Mouse (Mus musculus) intestine, embryonic 16.5 days (tissue): Measurements from ENCODE around the gene Endog. TPM values are rescaled to one million over a fixed set of nuclear protein-coding genes. Genes with fewer than 3 reads are reported as not detected.
"Not testable (repeated sequence)": the region's sequence is repeated elsewhere in the genome, so short reads cannot be mapped to it uniquely, and the experiment has no call there.

Source experiments
- ATAC-seq: fragments of 200-750 bp; cut with Nextera tagmentation; 2 replicates; pipeline ENCODE4 v1.8.0; 2017; ENCODE audit warnings: moderate TSS enrichment, moderate library complexity
- H3K27ac ChIP-seq: fragments of 300-500 bp; sonication (generic); 2 replicates; pipeline ENCODE4 v1.5.1; 2014; ENCODE audit warnings: mild to moderate bottlenecking, low read length
- H3K27me3 ChIP-seq: fragments of 300-500 bp; sonication (generic); replicated peaks from 2 replicates; pipeline ENCODE4 v1.6.1; 2014; ENCODE audit warnings: low read length, control low read depth, mixed read lengths; ENCODE audit not compliant: control insufficient read depth, insufficient read depth
- H3K36me3 ChIP-seq: fragments of 300-500 bp; sonication (generic); 2 replicates; pipeline ENCODE4 v1.6.1; 2014; ENCODE audit warnings: low read length, control low read depth; ENCODE audit not compliant: control insufficient read depth, insufficient read depth
- H3K4me1 ChIP-seq: fragments of 300-500 bp; sonication (generic); 2 replicates; pipeline ENCODE4 v1.6.1; 2014; ENCODE audit warnings: low read length, control low read depth, mixed read lengths; ENCODE audit not compliant: control insufficient read depth, insufficient read depth
- H3K4me2 ChIP-seq: fragments of 300-500 bp; sonication (generic); 2 replicates; pipeline ENCODE4 v1.6.1; 2014; ENCODE audit warnings: low read depth, low read length, control low read depth
- H3K4me3 ChIP-seq: fragments of 300-500 bp; sonication (generic); 2 replicates; pipeline ENCODE4 v1.5.1; 2014; ENCODE audit warnings: mild to moderate bottlenecking, low read length
- H3K9ac ChIP-seq: fragments of 300-500 bp; sonication (generic); 2 replicates; pipeline ENCODE4 v1.6.1; 2014; ENCODE audit warnings: low read depth, low read length
- H3K9me3 ChIP-seq: fragments of 300-500 bp; sonication (generic); 2 replicates; pipeline ENCODE4 v1.6.1; 2016; ENCODE audit warnings: low read length, control low read depth; ENCODE audit not compliant: control insufficient read depth
- WGBS: fragments of 180-500 bp; shearing (Covaris S2); extraction: QIAGEN DNeasy Blood & Tissue Kit; methylation state at CpG from one replicate; pipeline ENCODE4 v1.1.7; 2014; 5-methylcytosine and 5-hydroxymethylcytosine counted together
- polyA plus RNA-seq: library from polyadenylated mRNA; unstranded; fragments of >200 nt; fragmentation: Nextera tagmentation; extraction: Ambion mirVana; gene quantifications from 2 replicates; pipeline ENCODE4 v1.2.1, GENCODE M21; 2015

Endog gene
- polyA plus RNA-seq = 42.5 and 45.5 TPM in 2 replicates

GRCm38 (mm10) chr2:30171371-30171996 is at the start of gene Endog:
Endog (plus strand) TSS chr2:30171493.
- Histone ChIP-seq H3K27ac (peak within 1 kb of the TSS; percentile 91), H3K4me2 (peak within 1 kb of the TSS; percentile 95), H3K4me1 (peaks cover 8% of the 10 kb centered on the region), H3K9ac (peak within 1 kb of the TSS; percentile 78), H3K4me3 (peak within 1 kb of the TSS; percentile 67), H3K9me3 (peaks cover 11% of the 10 kb centered on the region), H3K36me3 (peaks cover 22% of the 10 kb centered on the region), H3K27me3 (no peaks in the 10 kb centered on the region)
- WGBS = under 1% methylated on average over 75 of the region's 75 CpGs
- peak; percentile 96 for ATAC-seq

DNA sequence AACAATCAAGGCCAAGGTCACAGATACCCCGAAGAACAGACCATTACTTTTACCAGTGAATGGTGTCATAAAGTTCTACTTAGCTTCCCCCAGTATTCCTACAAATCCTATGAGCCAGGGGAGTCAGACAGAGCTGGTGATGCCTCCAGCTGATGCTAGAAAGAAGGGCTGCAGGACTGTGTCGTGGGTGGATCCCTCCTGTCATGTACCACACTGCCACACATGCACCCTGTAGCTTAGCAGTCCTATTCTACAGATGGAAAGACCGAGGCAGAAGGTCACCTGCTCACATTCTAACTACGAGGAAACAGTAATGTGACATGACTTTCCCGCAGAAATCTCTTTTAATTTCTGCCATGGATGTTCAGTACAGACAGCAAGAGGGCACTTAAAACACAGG is 48.5 kb upstream of the Endog start:
- Histone ChIP-seq H3K27me3 (no peaks in the 10 kb centered on the region), H3K4me1 (peaks cover 7% of the 10 kb centered on the region; the same call in 1 of the 2 replicates), H3K9ac (no peak overlapping the region), H3K4me2 (no peak overlapping the region), H3K4me3 (no peak overlapping the region), H3K9me3 (no peaks in the 10 kb centered on the region), H3K27ac (no peak overlapping the region), H3K36me3 (no peaks in the 10 kb centered on the region)
- no peak for ATAC-seq
- WGBS = 82% methylated on average over 5 of the region's 5 CpGs

GRCm38 (mm10) chr2:30123729-30124471 is 47.4 kb upstream of the Endog start:
- no peaks in the 10 kb centered on the region for H3K9me3 ChIP-seq
- peak overlapping the region; percentile 90 for H3K4me2 ChIP-seq
- H3K27ac ChIP-seq = peak overlapping the region; percentile 80
- H3K36me3 ChIP-seq = no peaks in the 10 kb centered on the region
- WGBS = under 1% methylated on average over 44 of the region's 44 CpGs
- H3K9ac ChIP-seq = peak overlapping the region; percentile 85
- no peaks in the 10 kb centered on the region for H3K27me3 ChIP-seq
- H3K4me1 ChIP-seq = peaks cover 7% of the 10 kb centered on the region; the same call in 1 of the 2 replicates
- peak; percentile 74 for ATAC-seq
- H3K4me3 ChIP-seq = peak overlapping the region; percentile 72

GRCm38 (mm10) chr2:30124472-30125274 is 46.6 kb upstream of the Endog start, which contains the start of gene Zer1:
Zer1 (minus strand) TSS chr2:30124585.
- 10% methylated on average over 27 of the region's 31 CpGs for WGBS

GRCm38 (mm10) chr2:30128789-30129188 is 42.5 kb upstream of the Endog start:
- H3K27me3 ChIP-seq = no peaks in the 10 kb centered on the region
- H3K9me3 ChIP-seq = no peaks in the 10 kb centered on the region
- H3K4me3 ChIP-seq = no peak overlapping the region
- no peak overlapping the region for H3K27ac ChIP-seq
- H3K4me2 ChIP-seq = no peak overlapping the region
- H3K36me3 ChIP-seq = no peaks in the 10 kb centered on the region
- no peak for ATAC-seq
- no peak overlapping the region for H3K9ac ChIP-seq
- WGBS = 34% methylated on average over 2 of the region's 2 CpGs
- peaks cover 11% of the 10 kb centered on the region; the same call in 1 of the 2 replicates for H3K4me1 ChIP-seq

More at GRCm38 (mm10) chr2:30124472-30125274, 46.6 kb upstream of the Endog start, which contains the start of gene Zer1:
- Histone ChIP-seq H3K4me1 (peaks cover 7% of the 10 kb centered on the region; the same call in 1 of the 2 replicates), H3K27ac (peak within 1 kb of the TSS; percentile 80), H3K4me3 (peak within 1 kb of the TSS; percentile 72), H3K9ac (peak within 1 kb of the TSS; percentile 85), H3K36me3 (no peaks in the 10 kb centered on the region), H3K9me3 (no peaks in the 10 kb centered on the region), H3K4me2 (peak within 1 kb of the TSS; percentile 90), H3K27me3 (no peaks in the 10 kb centered on the region)
- ATAC-seq = peak; percentile 98

DNA sequence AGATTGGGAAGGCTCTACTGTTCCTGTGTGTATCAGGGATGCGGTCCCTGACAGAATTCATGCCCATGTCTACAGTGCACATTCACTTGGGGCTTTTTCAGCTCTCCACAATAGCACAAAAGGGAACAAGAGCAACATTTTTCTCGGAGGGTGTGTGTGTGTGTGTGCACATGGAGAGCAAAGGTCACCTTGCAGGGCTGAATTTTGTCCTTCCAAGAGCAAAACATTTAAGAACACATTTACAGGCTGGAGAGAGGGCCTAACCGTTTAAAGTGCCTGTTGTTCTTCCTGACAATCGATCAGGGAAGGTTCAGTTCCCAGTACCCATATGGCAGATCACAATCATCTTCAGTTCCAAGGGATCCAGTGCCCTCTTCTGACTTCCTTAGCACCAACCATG is 41.1 kb upstream of the Endog start:
- 83% methylated on average over 4 of the region's 4 CpGs for WGBS
- Histone ChIP-seq H3K36me3 (no peaks in the 10 kb centered on the region), H3K4me2 (no peak overlapping the region), H3K9ac (no peak overlapping the region), H3K27ac (no peak overlapping the region), H3K27me3 (no peaks in the 10 kb centered on the region), H3K4me1 (peaks cover 16% of the 10 kb centered on the region), H3K9me3 (no peaks in the 10 kb centered on the region), H3K4me3 (no peak overlapping the region)
- ATAC-seq = no peak

- not testable (repeated sequence) for H3K36me3 ChIP-seq, H3K4me2 ChIP-seq, H3K9me3 ChIP-seq, H3K27me3 ChIP-seq, H3K27ac ChIP-seq, H3K4me3 ChIP-seq, ATAC-seq, H3K9ac ChIP-seq
- H3K4me1 ChIP-seq = peaks cover 22% of the 10 kb centered on the region
- 56% methylated on average over 5 of the region's 5 CpGs for WGBS
Observed at GRCm38 (mm10) chr2:30131240-30131639, 40.1 kb upstream of the Endog start.

- peak overlapping the region; percentile 96 for H3K27ac ChIP-seq
- peak overlapping the region; percentile 90 for H3K4me2 ChIP-seq
- no peaks in the 10 kb centered on the region for H3K9me3 ChIP-seq
- peak; percentile 72 for ATAC-seq
- H3K4me3 ChIP-seq = peak overlapping the region; percentile 97
- H3K36me3 ChIP-seq = 0 out of 2 replicates have a peak, but pooled peaks cover 5% of the 10 kb centered on the region
- peaks cover 30% of the 10 kb centered on the region for H3K4me1 ChIP-seq
- 12% methylated on average over 16 of the region's 16 CpGs for WGBS
- peak overlapping the region; percentile 91 for H3K9ac ChIP-seq
- H3K27me3 ChIP-seq = no peaks in the 10 kb centered on the region
Observed at GRCm38 (mm10) chr2:30132801-30133612, 38.3 kb upstream of the Endog start.
